Mouse (Mus musculus) bone marrow, adult 2 months (tissue): ENCODE results near the gene Zwilch.

Experiments
- CTCF ChIP-seq: fragments of 200-500 bp; IDR thresholded peaks from 2 replicates; pipeline ENCODE4 v1.5.1; 2011; ENCODE audit warnings: low read length, control low read depth; ENCODE audit not compliant: control insufficient read depth, insufficient read depth
- POLR2A ChIP-seq: fragments of 200-500 bp; IDR thresholded peaks from 2 replicates; pipeline ENCODE4 v1.6.1; 2011; ENCODE audit warnings: low read depth, mild to moderate bottlenecking, control low read depth, low read length, borderline replicate concordance; ENCODE audit not compliant: control insufficient read depth

- TF ChIP-seq CTCF (no peak), POLR2A (no peak)
Observed at GRCm38 (mm10) chr9:64115756-64116155, 57.1 kb downstream of the Zwilch start.
